Mouse (Mus musculus) MEL (cell line): Measurements from ENCODE around the gene Ctdspl2.

Source experiments
- RCOR1 ChIP-seq: IDR thresholded peaks from 2 replicates; pipeline ENCODE4 v1.6.1; 2012; ENCODE audit warnings: low read depth, mild to moderate bottlenecking, inconsistent platforms, low read length, improper control_type of control experiment
- TAL1 ChIP-seq: IDR thresholded peaks from 2 replicates; pipeline ENCODE4 v1.6.1; 2012; ENCODE audit warnings: mild to moderate bottlenecking, inconsistent platforms, low read length, moderate library complexity, mixed read lengths
- TCF12 ChIP-seq: IDR thresholded peaks from 2 replicates; pipeline ENCODE4 v1.6.1; 2014; ENCODE audit warnings: low read depth, mild to moderate bottlenecking, inconsistent platforms, low read length, improper control_type of control experiment, moderate library complexity
- UBTF ChIP-seq: IDR thresholded peaks from 2 replicates; pipeline ENCODE4 v1.6.1; 2012; ENCODE audit warnings: low read depth, mild to moderate bottlenecking, inconsistent platforms, low read length, improper control_type of control experiment, moderate library complexity, borderline replicate concordance; ENCODE audit not compliant: insufficient read depth
- USF1 ChIP-seq: IDR thresholded peaks from 2 replicates; pipeline ENCODE4 v1.6.1; 2014; ENCODE audit warnings: low read depth, mild to moderate bottlenecking, inconsistent platforms, low read length, improper control_type of control experiment, moderate library complexity
- ZMIZ1 ChIP-seq: IDR thresholded peaks from 2 replicates; pipeline ENCODE4 v1.6.1; 2012; ENCODE audit warnings: low read depth, mild to moderate bottlenecking, inconsistent platforms, low read length, improper control_type of control experiment, moderate library complexity

DNA sequence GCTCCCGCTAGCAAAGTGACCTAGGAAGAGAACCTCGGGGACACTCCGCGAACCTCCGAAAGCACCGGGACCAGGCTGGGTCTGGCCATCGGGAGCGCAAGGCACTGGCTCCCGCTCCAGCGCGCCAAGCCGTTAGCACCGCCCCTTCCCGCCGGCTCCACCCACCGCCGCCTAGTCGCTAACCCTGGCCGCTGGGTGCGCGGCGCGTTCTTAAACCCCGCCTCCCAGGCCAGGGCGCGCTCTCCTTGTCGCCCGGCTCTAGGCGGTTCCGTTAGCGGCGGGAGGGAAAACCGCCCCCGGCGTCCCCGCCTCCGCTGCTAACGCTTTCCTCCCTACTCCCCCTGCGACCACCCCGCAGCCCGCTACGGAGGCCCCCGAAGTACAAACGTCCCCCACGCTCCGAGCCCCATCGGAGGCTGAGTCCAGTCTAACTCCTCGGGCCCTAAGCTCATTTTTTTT is at the start of gene Ctdspl2, which contains the start of gene Mageb3:
- TF ChIP-seq ZMIZ1 (peak; percentile 72), USF1 (no peak), UBTF (no peak), TCF12 (peak; percentile 45; the same call in 1 of the 2 replicates), RCOR1 (no peak; the same call in 1 of the 2 replicates), TAL1 (no peak)
